Mouse (Mus musculus) heart, postnatal 0 days (tissue): Measurements from ENCODE around the gene Rbp3.

Experiments
- CTCF ChIP-seq: IDR thresholded peaks from 2 replicates; pipeline ENCODE4 v1.5.1; 2016; ENCODE audit warnings: antibody characterized with exemption, control low read depth, low read depth
- EP300 ChIP-seq: IDR thresholded peaks from 2 replicates; pipeline ENCODE4 v1.6.1; 2016; ENCODE audit warnings: antibody characterized with exemption, low read depth

DNA sequence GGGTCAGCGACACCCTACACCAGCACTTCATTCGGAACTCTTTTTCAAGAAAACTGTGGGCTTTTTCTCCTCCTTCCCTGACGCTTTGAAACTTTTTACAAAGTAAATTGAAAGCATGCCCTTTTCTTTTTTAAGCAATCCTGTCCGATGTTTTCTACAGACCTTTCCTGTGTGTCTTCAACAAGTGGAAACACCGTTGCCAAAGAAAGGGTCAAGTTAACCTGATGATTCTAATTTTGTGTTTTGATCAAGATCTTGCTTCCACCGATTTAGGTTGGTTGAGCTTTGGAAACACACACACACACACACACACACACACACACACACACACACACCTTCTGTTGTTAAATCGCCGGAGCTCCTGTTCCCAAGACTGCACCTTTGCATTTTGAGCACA, 31.0 kb upstream of the Rbp3 start:
- TF ChIP-seq CTCF (no peak), EP300 (no peak)
